Mouse (Mus musculus) ovary, adult 2 months (tissue): Measurements from ENCODE around the gene 3110082I17Rik. TPM values are rescaled to one million over a fixed set of nuclear protein-coding genes. Genes with fewer than 3 reads are reported as not detected.

Experiments
- polyA plus RNA-seq: library from polyadenylated mRNA; depleted of rRNA; stranded (reverse); fragments of >200 nt; gene quantifications from 2 replicates; pipeline ENCODE4 v1.2.3, GENCODE M21; 2012; rRNA removed

3110082I17Rik gene
- polyA plus RNA-seq = 18.3 and 24.8 TPM in 2 replicates

DNA sequence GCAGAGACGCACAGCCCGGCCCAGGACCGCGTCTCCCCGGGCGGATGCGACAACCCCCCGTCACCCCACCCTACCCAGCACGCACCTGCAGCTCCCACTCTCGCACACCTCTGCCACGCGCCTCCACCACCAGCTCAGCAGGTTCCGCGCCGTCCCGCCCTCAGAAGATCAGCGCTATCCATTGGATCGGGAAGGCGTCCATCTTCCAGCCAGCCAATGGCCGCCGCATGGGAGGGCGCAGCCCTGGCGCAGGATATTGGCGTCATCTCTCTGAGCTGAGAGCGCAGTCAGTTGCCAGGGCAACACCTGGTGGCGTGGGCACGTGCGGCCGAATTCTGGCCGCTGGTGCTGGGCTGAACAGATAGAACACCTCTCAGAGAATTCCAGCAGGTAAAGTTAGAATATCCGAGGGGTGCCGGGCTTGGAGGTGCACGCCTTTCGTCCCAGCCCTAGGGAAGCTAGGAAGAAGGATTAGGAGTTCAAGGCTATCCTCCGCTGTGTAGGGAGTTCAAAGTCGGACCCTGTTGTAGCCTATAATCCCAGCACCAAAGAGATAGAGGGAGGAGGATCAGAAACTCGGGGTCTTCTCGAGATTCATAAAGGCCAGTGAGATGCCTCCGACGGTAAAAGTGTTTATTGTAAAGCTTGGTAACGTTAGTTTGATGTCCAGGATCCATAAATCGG is at the start of gene 3110082I17Rik:
3110082I17Rik (minus strand) TSS at position 144 of the 684 bp plus-strand sequence.

DNA sequence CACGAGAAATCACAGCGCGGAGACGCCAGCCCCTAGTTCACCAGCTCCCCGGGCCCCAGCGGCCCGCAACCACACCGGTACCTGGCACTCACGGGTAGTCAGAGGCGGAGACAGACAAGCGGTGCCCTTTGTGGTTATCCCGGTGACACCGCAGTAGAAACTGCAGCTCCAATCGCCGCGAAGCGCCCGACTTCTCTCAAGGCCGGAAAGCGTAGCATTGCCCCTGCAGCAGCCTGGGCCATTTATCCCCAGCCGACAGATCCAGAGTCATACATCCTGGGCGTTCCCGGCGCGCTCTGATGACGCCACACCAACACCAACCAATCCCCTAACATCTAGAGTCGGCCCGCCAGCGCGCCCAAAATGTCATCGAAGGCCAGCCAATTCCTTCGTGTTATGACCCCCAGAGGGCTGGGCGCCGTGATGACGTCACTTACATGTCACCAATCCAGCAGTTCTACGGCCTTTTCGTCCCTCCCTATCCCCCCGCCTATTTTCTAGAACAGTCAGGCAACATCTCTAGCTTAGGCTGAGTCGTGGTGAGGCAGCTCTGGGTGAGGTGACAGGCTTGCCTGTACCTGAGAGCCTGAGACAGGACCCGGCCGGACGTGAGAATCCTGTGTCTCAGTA is 24.0 kb upstream of the 3110082I17Rik start, which contains the start of gene Zfand2a:
Zfand2a (minus strand) TSS at position 365 of the 630 bp plus-strand sequence.

DNA sequence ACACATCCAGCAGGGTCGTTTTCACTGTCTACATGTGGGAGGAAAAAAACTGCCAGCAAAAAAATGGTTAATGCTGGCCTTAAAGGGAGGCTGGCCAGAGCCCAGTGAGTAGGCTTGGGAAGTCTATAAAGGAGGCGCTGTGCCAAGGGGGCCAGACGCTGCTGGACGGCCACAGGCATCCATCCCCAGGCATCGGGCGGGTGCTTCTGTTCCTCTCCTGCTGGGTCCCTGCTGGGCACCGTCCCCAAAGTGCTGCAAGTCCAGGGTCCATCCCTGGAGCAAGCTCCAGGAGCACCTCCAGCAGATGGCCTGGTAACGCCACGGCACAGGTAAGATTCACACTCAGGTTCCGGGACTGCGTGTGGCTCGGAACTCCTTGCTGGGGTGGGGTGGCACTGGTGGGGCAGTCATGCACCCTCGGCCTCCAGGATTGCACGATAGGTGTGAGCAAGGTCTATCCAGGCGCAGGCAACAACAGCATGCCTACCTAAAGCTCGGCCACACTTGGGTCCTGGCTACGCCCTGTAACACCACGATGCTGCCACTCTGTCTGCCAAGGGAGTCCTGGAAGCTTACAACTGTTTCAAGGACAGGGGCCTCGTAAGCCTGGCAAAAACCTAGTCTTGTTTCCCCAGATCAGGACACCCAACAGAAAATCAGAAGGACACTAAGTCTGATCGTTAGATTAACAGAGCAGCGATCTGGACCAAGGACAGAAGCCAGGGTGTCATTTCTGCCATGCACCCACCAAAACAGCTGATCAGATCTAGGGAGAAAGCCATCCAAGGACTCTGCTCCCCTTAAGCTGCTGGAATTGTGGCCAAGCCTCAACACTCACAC is 37.1 kb downstream of the 3110082I17Rik start, which contains the start of gene Gper1:
Gper1 (plus strand) TSS at position 126 of the 840 bp plus-strand sequence.

DNA sequence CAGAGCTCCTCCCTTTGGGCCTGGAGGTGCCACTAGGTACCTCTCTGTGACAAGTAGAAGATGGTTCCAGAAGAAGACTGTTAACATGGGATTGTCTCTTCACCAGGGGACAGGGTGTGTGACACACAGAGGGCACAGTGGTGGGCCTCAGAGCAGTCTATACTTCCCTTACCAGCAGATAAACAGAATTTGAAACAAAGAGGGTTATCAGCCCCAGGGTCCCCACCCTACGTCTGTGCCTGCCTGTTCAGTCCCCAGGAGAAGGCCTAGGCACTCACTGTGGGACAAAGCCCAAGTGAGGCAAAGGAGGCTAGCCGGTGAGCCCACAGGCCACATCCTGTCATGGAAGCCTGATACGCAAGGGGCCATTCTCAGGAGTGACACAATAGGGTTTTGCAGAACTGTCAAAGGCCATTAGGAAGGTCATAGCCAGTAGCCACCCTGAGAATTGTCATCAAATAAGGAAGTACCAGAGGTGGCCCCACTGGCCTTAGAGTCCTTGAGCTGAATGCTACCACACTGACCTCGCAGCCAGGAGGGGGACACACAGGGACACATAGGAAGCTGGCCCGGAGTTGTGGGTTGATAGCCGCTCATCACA is 55.4 kb downstream of the 3110082I17Rik start, which contains the start of gene C130050O18Rik:
C130050O18Rik (plus strand) TSS at position 480 of the 601 bp plus-strand sequence.

DNA sequence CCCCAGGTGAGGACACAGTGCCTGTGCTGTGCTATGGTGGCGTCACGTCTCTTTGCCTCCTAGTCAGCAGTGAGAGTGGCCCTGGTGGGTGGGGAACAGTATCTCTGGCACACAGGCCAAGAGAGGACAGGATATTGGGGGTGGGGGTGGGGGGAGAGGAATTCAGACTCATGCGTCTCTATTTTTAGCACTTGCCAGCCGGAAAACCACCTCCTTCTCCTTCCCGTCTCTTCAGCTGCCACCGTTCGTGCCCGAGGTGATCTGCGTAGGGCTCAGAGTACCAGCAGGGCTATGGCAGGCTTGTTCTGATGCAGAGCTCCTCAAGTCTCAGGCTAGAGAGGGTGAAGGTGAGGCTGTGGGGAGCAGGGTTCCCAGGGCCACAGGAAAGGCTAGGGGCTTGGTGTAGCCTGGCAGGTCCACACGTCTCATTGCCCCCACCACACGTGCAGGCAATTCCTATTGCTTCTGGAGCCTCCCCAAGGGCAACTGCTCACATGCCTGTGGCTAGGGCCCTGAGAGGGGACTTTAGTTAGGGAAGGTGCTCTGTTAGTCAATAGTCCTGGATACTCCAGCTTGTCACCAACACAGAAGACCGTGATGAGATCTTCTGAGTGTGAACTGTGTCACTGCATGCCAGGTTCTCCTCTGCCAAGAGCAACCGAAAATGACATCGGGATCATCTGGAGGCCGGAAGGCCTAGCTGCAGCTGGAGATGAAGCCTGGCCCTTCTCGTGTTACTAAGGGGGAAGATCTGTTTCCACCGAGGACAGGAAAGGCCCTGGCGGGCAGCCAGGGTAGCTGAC is 82.7 kb downstream of the 3110082I17Rik start, which contains the start of gene Gpr146:
Gpr146 (plus strand) TSS at position 230 of the 803 bp plus-strand sequence.

DNA sequence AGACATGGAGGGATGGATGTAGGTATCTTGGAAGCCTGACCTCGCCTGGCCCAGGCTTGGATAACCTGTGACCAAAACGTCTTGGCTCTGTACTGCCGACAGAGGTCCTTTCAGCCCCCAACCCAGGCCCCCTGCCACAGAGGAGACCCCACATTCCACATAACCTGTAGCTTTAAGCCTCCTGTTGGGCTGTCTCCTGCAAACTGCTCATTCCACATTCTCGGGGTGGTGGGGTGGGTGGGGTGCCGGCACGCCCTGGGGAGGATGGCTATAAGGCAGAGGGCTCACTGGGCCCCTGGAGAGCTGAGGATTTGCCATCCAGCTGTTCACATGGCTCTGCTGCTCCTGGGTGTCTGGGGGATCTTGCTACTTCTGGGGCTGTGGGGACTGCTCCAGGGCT is 108.0 kb downstream of the 3110082I17Rik start, which contains the start of gene Cyp2w1:
Cyp2w1 (plus strand) TSS at position 301 of the 400 bp plus-strand sequence.

DNA sequence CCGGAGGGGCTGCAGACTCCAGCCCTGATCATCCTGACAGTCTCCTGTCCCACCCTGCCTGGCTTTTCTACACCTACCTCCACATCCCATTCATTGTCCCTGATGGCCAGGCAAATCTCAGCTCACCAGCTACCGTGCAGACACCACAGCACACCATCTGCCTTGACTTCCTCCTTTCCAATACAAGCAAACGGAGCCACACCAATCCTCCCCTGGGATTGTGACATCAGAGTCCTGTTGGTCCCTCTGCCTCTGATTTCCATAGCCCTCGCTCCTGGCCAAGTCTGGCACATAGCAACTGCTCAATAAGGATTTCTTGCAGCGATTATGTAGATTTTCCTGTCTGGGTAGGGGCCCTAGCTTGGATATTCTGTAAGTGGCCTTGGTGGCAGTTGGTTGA is 109.2 kb downstream of the 3110082I17Rik start, which contains the start of gene Cox19:
Cox19 (minus strand) TSS at position 285 of the 400 bp plus-strand sequence.

DNA sequence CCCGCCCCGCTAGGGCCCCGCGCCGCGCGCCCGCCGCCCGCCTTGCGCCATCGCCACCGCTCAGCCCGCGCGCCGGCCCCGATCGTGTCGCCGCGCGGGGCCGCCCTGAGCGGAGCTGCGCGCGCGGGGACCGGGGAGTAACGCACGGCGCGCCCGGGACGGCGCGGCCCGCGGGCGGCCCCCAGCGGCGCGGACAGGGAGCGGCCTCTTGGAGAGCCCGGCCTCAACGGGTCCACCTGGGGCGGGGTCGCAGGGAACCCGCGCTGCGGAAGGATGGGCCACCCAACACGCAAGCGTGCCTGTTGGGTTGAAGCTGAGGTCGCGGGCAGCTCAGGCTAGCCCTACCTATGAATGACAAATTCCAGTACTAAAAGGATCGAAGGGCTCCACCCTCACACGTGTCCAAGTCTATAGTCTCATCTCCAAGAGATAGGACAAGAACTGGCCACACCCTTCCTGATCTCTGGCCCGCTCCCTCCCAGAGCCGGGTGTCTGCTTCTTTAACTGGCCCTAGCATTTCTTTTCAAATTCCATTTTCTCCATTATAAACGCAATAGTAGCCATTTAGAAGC is 134.8 kb downstream of the 3110082I17Rik start, which contains the start of gene Adap1:
Adap1 (minus strand) TSS at position 228 of the 572 bp plus-strand sequence.

Other genes with a start within 250 kb of the 3110082I17Rik start
- 306 and 544 TPM in 2 replicates for gene Get4, start 208.2 kb downstream of the 3110082I17Rik start, polyA plus RNA-seq
- gene Adap1, start 134.9 kb downstream of the 3110082I17Rik start, polyA plus RNA-seq = 6.9 and 7.4 TPM in 2 replicates
- 56.4 and 75.0 TPM in 2 replicates for gene Cox19, start 109.1 kb downstream of the 3110082I17Rik start, polyA plus RNA-seq
- gene Cyp2w1, start 107.9 kb downstream of the 3110082I17Rik start, polyA plus RNA-seq = 0.50 and 1.6 TPM in 2 replicates
- 30.7 and 31.7 TPM in 2 replicates for gene Gpr146, start 82.8 kb downstream of the 3110082I17Rik start, polyA plus RNA-seq
- 1.5 and 2.4 TPM in 2 replicates for gene C130050O18Rik, start 55.2 kb downstream of the 3110082I17Rik start, polyA plus RNA-seq
- gene Gper1, start 37.4 kb downstream of the 3110082I17Rik start, polyA plus RNA-seq = 4.0 and 5.0 TPM in 2 replicates
- gene Zfand2a, start 24.0 kb upstream of the 3110082I17Rik start, polyA plus RNA-seq = 10.3 and 16.7 TPM in 2 replicates
- not detected in 2 replicates for gene Uncx, start 83.0 kb upstream of the 3110082I17Rik start, polyA plus RNA-seq